Mouse (Mus musculus): Measurements from ENCODE around the gene 1500009C09Rik. TPM values are rescaled to one million over a fixed set of nuclear protein-coding genes. Genes with fewer than 3 reads are reported as not detected.

1500009C09Rik gene
- polyA plus RNA-seq, 1 experiment from 2014 or later, result 2.4 TPM

DNA sequence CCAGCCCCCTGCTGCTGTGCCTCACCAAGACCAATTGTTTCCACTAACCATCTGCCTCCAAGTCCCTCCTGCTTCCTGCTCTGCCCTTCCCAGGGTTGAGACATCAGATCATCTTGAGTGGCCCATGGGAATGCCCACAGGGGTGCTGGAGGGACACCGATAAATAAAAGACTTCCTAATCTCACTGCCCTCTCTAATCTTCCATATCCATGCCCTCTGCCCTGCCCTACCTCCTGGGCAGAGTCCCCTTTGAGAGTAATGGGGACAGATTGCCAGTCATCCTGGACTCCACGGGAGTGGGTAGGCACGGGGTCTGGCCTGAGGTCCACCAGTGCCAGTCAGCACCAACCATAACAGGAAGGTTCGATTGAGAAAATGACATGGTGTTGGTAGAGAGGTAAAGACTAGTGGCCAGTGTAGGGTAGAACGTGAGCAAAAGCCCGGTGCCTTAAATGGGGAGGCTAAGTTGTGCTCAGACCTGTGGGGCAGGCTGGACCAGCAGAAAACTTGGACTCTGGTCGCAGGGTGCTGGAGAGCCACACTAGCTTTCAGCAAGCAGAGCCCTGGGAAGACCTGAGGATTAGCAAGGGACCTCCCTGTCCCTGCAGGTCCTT lies 27.5 kb upstream of the 1500009C09Rik start:
- no peaks in the 10 kb centered on the region for H3K9me3 ChIP-seq (ENCODE audit: control insufficient read depth, low read length)
- WGBS, result 38% methylated on average over 7 of the region's 7 CpGs
- H3K36me3 ChIP-seq (ENCODE audit: control insufficient read depth, insufficient read depth, low read length), result no peaks in the 10 kb centered on the region
- H3K4me3 ChIP-seq (ENCODE audit: low read depth, low read length), result no peak overlapping the region
- ATAC-seq (replicated peaks; ENCODE audit: low FRiP score) (no peak), DNase-seq (ENCODE audit: low spot score) (no peak)
- peak overlapping the region; percentile 68; the same call in 1 of the 2 replicates for H3K4me2 ChIP-seq (ENCODE audit: low read depth, low read length, severe bottlenecking)
- no peak overlapping the region for H3K27ac ChIP-seq (ENCODE audit: low read depth, low read length)
- no peak overlapping the region for H3K9ac ChIP-seq (ENCODE audit: low read length)
- peaks cover 12% of the 10 kb centered on the region for H3K27me3 ChIP-seq (ENCODE audit: control insufficient read depth, insufficient read depth, low read length)
- peaks cover 5% of the 10 kb centered on the region for H3K4me1 ChIP-seq (replicated peaks; ENCODE audit: control insufficient read depth, insufficient read depth, low read length)

- H3K4me2 ChIP-seq (ENCODE audit: low read depth, low read length, severe bottlenecking), result no peak overlapping the region
- H3K9ac ChIP-seq (ENCODE audit: low read length), result no peak overlapping the region
- H3K4me1 ChIP-seq (replicated peaks; ENCODE audit: control insufficient read depth, insufficient read depth, low read length), result peaks cover 5% of the 10 kb centered on the region
- no peak overlapping the region for H3K4me3 ChIP-seq (ENCODE audit: low read depth, low read length)
- ATAC-seq (replicated peaks; ENCODE audit: low FRiP score) (no peak), DNase-seq (ENCODE audit: low spot score) (no peak)
- H3K27me3 ChIP-seq (ENCODE audit: control insufficient read depth, insufficient read depth, low read length), result peaks cover 12% of the 10 kb centered on the region
- 91% methylated on average over 5 of the region's 5 CpGs for WGBS
- H3K9me3 ChIP-seq (ENCODE audit: control insufficient read depth, low read length), result no peaks in the 10 kb centered on the region
- H3K36me3 ChIP-seq (ENCODE audit: control insufficient read depth, insufficient read depth, low read length), result no peaks in the 10 kb centered on the region
- no peak overlapping the region for H3K27ac ChIP-seq (ENCODE audit: low read depth, low read length)
Measured at GRCm38 (mm10) chr15:82225769-82226168, 26.4 kb upstream of the 1500009C09Rik start.

DNA sequence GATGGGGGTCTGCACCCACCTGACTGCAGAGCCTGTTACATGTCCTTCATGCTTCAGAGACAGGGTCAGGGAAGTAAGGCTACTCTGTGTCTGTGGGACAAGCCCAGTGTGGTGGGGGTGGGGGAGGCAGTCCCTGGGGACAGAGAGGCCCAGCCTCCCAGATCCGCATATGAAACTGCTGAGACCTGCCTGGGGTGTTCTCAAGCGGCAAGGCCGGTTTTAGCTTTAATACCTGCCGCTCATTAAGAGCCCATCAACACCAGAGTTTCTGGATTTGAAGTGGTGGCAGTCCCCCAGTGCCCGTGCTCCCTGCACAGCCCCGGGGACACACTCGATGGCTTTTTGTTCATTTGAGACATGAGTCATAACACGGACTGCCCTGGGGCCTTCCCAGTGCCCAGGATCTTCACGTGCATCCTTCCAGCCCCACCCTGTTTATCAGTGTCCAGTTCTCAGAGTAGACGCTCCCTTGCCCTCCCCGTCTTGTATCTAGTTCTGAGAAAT lies 22.6 kb upstream of the 1500009C09Rik start:
- DNase-seq (ENCODE audit: low spot score) (no peak), ATAC-seq (replicated peaks; ENCODE audit: low FRiP score) (no peak)
- Histone ChIP-seq H3K9ac (ENCODE audit: low read length) (no peak overlapping the region), H3K4me1 (replicated peaks; ENCODE audit: control insufficient read depth, insufficient read depth, low read length) (no peaks in the 10 kb centered on the region; the same call in 1 of the 2 replicates), H3K36me3 (ENCODE audit: control insufficient read depth, insufficient read depth, low read length) (no peaks in the 10 kb centered on the region), H3K27me3 (ENCODE audit: control insufficient read depth, insufficient read depth, low read length) (peaks cover 4% of the 10 kb centered on the region), H3K4me3 (ENCODE audit: low read depth, low read length) (no peak overlapping the region), H3K27ac (ENCODE audit: low read depth, low read length) (no peak overlapping the region), H3K4me2 (ENCODE audit: low read depth, low read length, severe bottlenecking) (no peak overlapping the region), H3K9me3 (ENCODE audit: control insufficient read depth, low read length) (no peaks in the 10 kb centered on the region)
- WGBS, result 36% methylated on average over 11 of the region's 11 CpGs

- Histone ChIP-seq H3K9ac (ENCODE audit: low read length) (no peak overlapping the region), H3K36me3 (ENCODE audit: control insufficient read depth, insufficient read depth, low read length) (no peaks in the 10 kb centered on the region), H3K4me2 (ENCODE audit: low read depth, low read length, severe bottlenecking) (no peak overlapping the region), H3K9me3 (ENCODE audit: control insufficient read depth, low read length) (no peaks in the 10 kb centered on the region), H3K4me1 (replicated peaks; ENCODE audit: control insufficient read depth, insufficient read depth, low read length) (no peaks in the 10 kb centered on the region), H3K27ac (ENCODE audit: low read depth, low read length) (no peak overlapping the region), H3K4me3 (ENCODE audit: low read depth, low read length) (no peak overlapping the region), H3K27me3 (ENCODE audit: control insufficient read depth, insufficient read depth, low read length) (no peaks in the 10 kb centered on the region)
- DNase-seq (ENCODE audit: low spot score), result peak; percentile 49
- WGBS, result 62% methylated on average over 6 of the region's 6 CpGs
- ATAC-seq (replicated peaks; ENCODE audit: low FRiP score), result no peak
Measured at GRCm38 (mm10) chr15:82230098-82230611, 22.0 kb upstream of the 1500009C09Rik start.

DNA sequence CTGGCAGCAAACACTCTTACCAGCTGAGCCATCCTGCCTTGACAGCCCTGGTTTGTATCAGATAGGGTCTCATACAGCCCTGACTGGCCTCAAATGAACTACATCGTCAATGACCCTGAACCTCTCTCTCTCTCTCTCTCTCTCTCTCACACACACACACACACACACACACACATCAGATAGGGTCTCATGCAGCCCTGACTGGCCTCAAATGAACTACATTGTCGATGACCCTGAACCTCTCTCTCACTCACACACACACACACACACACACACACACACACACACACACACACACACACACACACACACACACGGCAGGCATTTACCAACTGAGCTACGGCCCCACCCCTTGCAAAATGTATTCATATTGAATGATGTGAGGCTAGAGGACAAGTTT lies 21.1 kb upstream of the 1500009C09Rik start:
- H3K9ac ChIP-seq (ENCODE audit: low read length), result no peak overlapping the region
- H3K27me3 ChIP-seq (ENCODE audit: control insufficient read depth, insufficient read depth, low read length), result no peaks in the 10 kb centered on the region
- H3K4me3 ChIP-seq (ENCODE audit: low read depth, low read length), result no peak overlapping the region
- ATAC-seq (replicated peaks; ENCODE audit: low FRiP score) (no peak), DNase-seq (ENCODE audit: low spot score) (no peak)
- no peaks in the 10 kb centered on the region for H3K9me3 ChIP-seq (ENCODE audit: control insufficient read depth, low read length)
- 82% methylated on average over 4 of the region's 4 CpGs for WGBS
- H3K4me1 ChIP-seq (replicated peaks; ENCODE audit: control insufficient read depth, insufficient read depth, low read length), result no peaks in the 10 kb centered on the region
- no peaks in the 10 kb centered on the region for H3K36me3 ChIP-seq (ENCODE audit: control insufficient read depth, insufficient read depth, low read length)
- no peak overlapping the region for H3K4me2 ChIP-seq (ENCODE audit: low read depth, low read length, severe bottlenecking)
- H3K27ac ChIP-seq (ENCODE audit: low read depth, low read length), result no peak overlapping the region

GRCm38 (mm10) chr15:82231591-82232378 lies 20.4 kb upstream of the 1500009C09Rik start:
- 67% methylated on average over 11 of the region's 11 CpGs for whole genome bisulfite sequencing
- no peak overlapping the region for H3K4me3 ChIP-seq (ENCODE audit: low read depth, low read length)
- H3K9me3 ChIP-seq (ENCODE audit: control insufficient read depth, low read length), result no peaks in the 10 kb centered on the region
- no peak overlapping the region for H3K27ac ChIP-seq (ENCODE audit: low read depth, low read length)
- ATAC-seq (replicated peaks; ENCODE audit: low FRiP score) (no peak), DNase-seq (ENCODE audit: low spot score) (peak; percentile 45)
- no peaks in the 10 kb centered on the region for H3K27me3 ChIP-seq (ENCODE audit: control insufficient read depth, insufficient read depth, low read length)
- H3K9ac ChIP-seq (ENCODE audit: low read length), result no peak overlapping the region
- H3K4me1 ChIP-seq (replicated peaks; ENCODE audit: control insufficient read depth, insufficient read depth, low read length), result no peaks in the 10 kb centered on the region
- no peak overlapping the region for H3K4me2 ChIP-seq (ENCODE audit: low read depth, low read length, severe bottlenecking)
- H3K36me3 ChIP-seq (ENCODE audit: control insufficient read depth, insufficient read depth, low read length), result no peaks in the 10 kb centered on the region

- no peaks in the 10 kb centered on the region for H3K36me3 ChIP-seq (ENCODE audit: control insufficient read depth, insufficient read depth, low read length)
- H3K9ac ChIP-seq (ENCODE audit: low read length), result no peak overlapping the region
- DNase-seq (ENCODE audit: low spot score), result no peak
- H3K4me1 ChIP-seq (replicated peaks; ENCODE audit: control insufficient read depth, insufficient read depth, low read length), result no peaks in the 10 kb centered on the region
- ATAC-seq (replicated peaks; ENCODE audit: low FRiP score), result no peak
- no peaks in the 10 kb centered on the region for H3K9me3 ChIP-seq (ENCODE audit: control insufficient read depth, low read length)
- WGBS, result 80% methylated on average over 4 of the region's 4 CpGs
- no peak overlapping the region for H3K4me2 ChIP-seq (ENCODE audit: low read depth, low read length, severe bottlenecking)
- H3K27me3 ChIP-seq (ENCODE audit: control insufficient read depth, insufficient read depth, low read length), result no peaks in the 10 kb centered on the region
- no peak overlapping the region for H3K4me3 ChIP-seq (ENCODE audit: low read depth, low read length)
- no peak overlapping the region for H3K27ac ChIP-seq (ENCODE audit: low read depth, low read length)
Measured at GRCm38 (mm10) chr15:82232651-82233050, 19.5 kb upstream of the 1500009C09Rik start.

GRCm38 (mm10) chr15:82235661-82236060 lies 16.5 kb upstream of the 1500009C09Rik start:
- peak; percentile 30; the same call in 1 of the 2 replicates for ATAC-seq (replicated peaks; ENCODE audit: low FRiP score)
- 79% methylated on average over 10 of the region's 10 CpGs for WGBS
- no peak for DNase-seq (ENCODE audit: low spot score)
- no peaks in the 10 kb centered on the region for H3K27me3 ChIP-seq (ENCODE audit: control insufficient read depth, insufficient read depth, low read length)
- no peaks in the 10 kb centered on the region for H3K9me3 ChIP-seq (ENCODE audit: control insufficient read depth, low read length)
- 0 out of 2 replicates have a peak, but pooled peaks cover 2% of the 10 kb centered on the region for H3K36me3 ChIP-seq (ENCODE audit: control insufficient read depth, insufficient read depth, low read length)
- no peaks in the 10 kb centered on the region for H3K4me1 ChIP-seq (replicated peaks; ENCODE audit: control insufficient read depth, insufficient read depth, low read length)
- no peak overlapping the region for H3K9ac ChIP-seq (ENCODE audit: low read length)
- H3K4me2 ChIP-seq (ENCODE audit: low read depth, low read length, severe bottlenecking), result no peak overlapping the region
- H3K4me3 ChIP-seq (ENCODE audit: low read depth, low read length), result no peak overlapping the region
- no peak overlapping the region for H3K27ac ChIP-seq (ENCODE audit: low read depth, low read length)

Measured in forebrain, embryonic 11.5 days (tissue).